Mouse (Mus musculus): Measurements from ENCODE around the gene Atp6v0e2.
A peak's percentile ranks its signal among the peaks of the same experiment; 100 is the strongest.

The Atp6v0e2 gene

GRCm38 (mm10) chr6:48540721-48541120 is 3.3 kb downstream of the Atp6v0e2 start:
- DNase-seq, result peak; percentile 10

- DNase-seq, result peak; percentile 45
Measured at GRCm38 (mm10) chr6:48541560-48542450, 4.4 kb downstream of the Atp6v0e2 start.

GRCm38 (mm10) chr6:48542631-48543030 is 5.2 kb downstream of the Atp6v0e2 start:
- no peak for DNase-seq

- DNase-seq, result no peak
Measured at GRCm38 (mm10) chr6:48545251-48545650, 7.8 kb downstream of the Atp6v0e2 start.

- peak; percentile 24 for DNase-seq
Measured at GRCm38 (mm10) chr6:48546271-48546670, 8.9 kb downstream of the Atp6v0e2 start.

- no peak for DNase-seq
Measured at GRCm38 (mm10) chr6:48546858-48547257, 9.4 kb downstream of the Atp6v0e2 start.

GRCm38 (mm10) chr6:48548314-48548713 is 10.9 kb downstream of the Atp6v0e2 start:
- no peak for DNase-seq

- DNase-seq, result peak; percentile 37
Measured at GRCm38 (mm10) chr6:48552918-48553317, 15.5 kb downstream of the Atp6v0e2 start.

- DNase-seq, result peak; percentile 48
Measured at GRCm38 (mm10) chr6:48553819-48554218, 16.4 kb downstream of the Atp6v0e2 start.

GRCm38 (mm10) chr6:48554280-48555103 is 17.1 kb downstream of the Atp6v0e2 start, which contains the start of gene Lrrc61:
Lrrc61 (plus strand) TSS chr6:48554796.
- DNase-seq, result peak; percentile 98

GRCm38 (mm10) chr6:48555104-48555890 is 17.9 kb downstream of the Atp6v0e2 start:
- peak; percentile 84 for DNase-seq

- DNase-seq, result peak; percentile 56
Measured at GRCm38 (mm10) chr6:48555956-48556355, 18.5 kb downstream of the Atp6v0e2 start.

GRCm38 (mm10) chr6:48565693-48566310 is 28.4 kb downstream of the Atp6v0e2 start:
- no peak for DNase-seq

GRCm38 (mm10) chr6:48566312-48566711 is 28.9 kb downstream of the Atp6v0e2 start:
- DNase-seq, result peak; percentile 69

GRCm38 (mm10) chr6:48568036-48568984 is 30.9 kb downstream of the Atp6v0e2 start:
- peak; percentile 77 for DNase-seq

GRCm38 (mm10) chr6:48569065-48569807 is 31.8 kb downstream of the Atp6v0e2 start:
- peak; percentile 48 for DNase-seq

GRCm38 (mm10) chr6:48572014-48572413 is 34.6 kb downstream of the Atp6v0e2 start:
- DNase-seq, result no peak

GRCm38 (mm10) chr6:48572572-48573061 is 35.2 kb downstream of the Atp6v0e2 start, which contains the start of gene Rarres2:
Rarres2 (minus strand) TSS chr6:48572789.
- DNase-seq, result no peak

GRCm38 (mm10) chr6:48573280-48573679 is 35.9 kb downstream of the Atp6v0e2 start:
- DNase-seq, result no peak

- DNase-seq, result no peak
Measured at GRCm38 (mm10) chr6:48573981-48574380, 36.6 kb downstream of the Atp6v0e2 start.
